Mouse (Mus musculus): ENCODE measurements at regions not wholly inside any gene's neighbourhood (a gene's known extent, or its start where the extent isn't known, plus 50 kb on each side); places are given as distances from the start of the nearest gene placed in this dataset.

DNA sequence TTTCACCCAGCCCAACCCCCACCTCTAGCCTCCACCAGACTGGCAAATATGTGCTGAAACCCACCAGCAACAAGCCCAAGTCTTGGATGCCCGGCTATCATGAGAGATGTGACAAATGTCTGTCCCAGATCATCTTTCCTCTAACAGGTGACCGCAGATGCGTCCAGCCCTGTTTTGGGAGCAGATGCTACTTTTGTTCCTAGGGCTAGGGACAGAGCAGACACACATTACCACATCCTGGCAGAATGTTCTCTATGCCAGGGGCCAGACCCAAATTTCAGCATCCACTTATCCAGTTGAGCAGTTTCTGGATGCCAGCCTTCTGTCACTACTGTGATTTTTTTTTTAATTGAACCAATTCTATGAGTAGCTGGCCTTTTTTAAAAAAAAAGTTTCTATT is 316.7 kb downstream of the Adra2a start:
- no peak for ATAC-seq (ENCODE audit: low FRiP score)
- no peak overlapping the region for H3K27ac ChIP-seq
- H3K4me3 ChIP-seq: no peak overlapping the region
- no peaks in the 10 kb centered on the region for H3K9me3 ChIP-seq
- H3K4me1 ChIP-seq (replicated peaks): no peaks in the 10 kb centered on the region
- no peak overlapping the region for H3K9ac ChIP-seq
- H3K4me2 ChIP-seq: no peak overlapping the region
- no peaks in the 10 kb centered on the region for H3K27me3 ChIP-seq
- WGBS: 86% methylated on average over 3 of the region's 3 CpGs
- no peaks in the 10 kb centered on the region for H3K36me3 ChIP-seq

DNA sequence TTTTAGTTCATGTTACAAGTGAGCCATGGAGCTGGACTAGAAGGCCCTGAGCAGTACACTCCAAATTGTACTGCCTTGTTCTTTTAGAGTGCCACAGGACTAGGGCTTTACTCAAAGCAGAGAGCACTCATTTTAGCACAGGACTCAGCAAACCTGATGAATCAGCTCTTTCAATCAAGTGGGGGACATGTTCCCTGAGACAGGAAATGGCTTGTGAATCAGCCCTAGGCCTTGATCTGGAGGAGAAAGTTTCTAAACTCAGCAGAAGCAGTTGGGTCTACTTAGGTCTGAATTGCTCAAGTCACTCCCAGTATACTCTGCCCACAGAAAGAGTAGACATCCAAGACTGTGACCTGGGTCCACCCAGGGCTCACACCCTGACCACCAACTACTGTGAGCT is 341.1 kb downstream of the Adra2a start:
- ATAC-seq (ENCODE audit: low FRiP score): no peak

DNA sequence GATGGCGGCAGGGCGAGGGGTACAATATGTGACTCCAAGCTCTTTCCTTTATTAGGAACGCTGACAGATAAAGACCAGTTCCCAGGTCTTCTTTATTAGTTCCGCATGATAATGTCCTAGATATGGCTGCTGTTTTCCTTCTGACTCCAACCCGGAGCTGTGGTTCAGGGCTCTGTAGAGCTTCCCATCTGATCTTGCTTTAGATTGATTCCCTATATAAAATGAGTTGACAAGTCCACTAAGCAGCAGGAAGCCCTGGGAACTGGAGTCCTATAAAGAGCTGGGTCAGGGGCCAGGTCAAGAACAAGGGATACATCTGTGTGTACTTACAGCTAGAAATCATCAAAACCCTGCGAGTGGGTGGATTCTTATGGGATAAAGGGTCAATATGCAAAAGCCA is 347.5 kb downstream of the Adra2a start:
- Histone ChIP-seq H3K4me3 (no peak overlapping the region), H3K27ac (no peak overlapping the region), H3K9ac (no peak overlapping the region), H3K27me3 (no peaks in the 10 kb centered on the region), H3K4me1 (replicated peaks) (no peaks in the 10 kb centered on the region), H3K9me3 (no peaks in the 10 kb centered on the region), H3K4me2 (no peak overlapping the region), H3K36me3 (no peaks in the 10 kb centered on the region)
- ATAC-seq (ENCODE audit: low FRiP score): no peak
- 65% methylated on average over 6 of the region's 6 CpGs for WGBS

More for the DNA sequence above, 341.1 kb downstream of the Adra2a start:
- no peaks in the 10 kb centered on the region for H3K27me3 ChIP-seq
- no peak overlapping the region for H3K9ac ChIP-seq
- no peak overlapping the region for H3K4me2 ChIP-seq
- no peaks in the 10 kb centered on the region for H3K9me3 ChIP-seq
- H3K36me3 ChIP-seq: no peaks in the 10 kb centered on the region
- no peak overlapping the region for H3K27ac ChIP-seq
- no peak overlapping the region for H3K4me3 ChIP-seq
- no peaks in the 10 kb centered on the region for H3K4me1 ChIP-seq (replicated peaks)

DNA sequence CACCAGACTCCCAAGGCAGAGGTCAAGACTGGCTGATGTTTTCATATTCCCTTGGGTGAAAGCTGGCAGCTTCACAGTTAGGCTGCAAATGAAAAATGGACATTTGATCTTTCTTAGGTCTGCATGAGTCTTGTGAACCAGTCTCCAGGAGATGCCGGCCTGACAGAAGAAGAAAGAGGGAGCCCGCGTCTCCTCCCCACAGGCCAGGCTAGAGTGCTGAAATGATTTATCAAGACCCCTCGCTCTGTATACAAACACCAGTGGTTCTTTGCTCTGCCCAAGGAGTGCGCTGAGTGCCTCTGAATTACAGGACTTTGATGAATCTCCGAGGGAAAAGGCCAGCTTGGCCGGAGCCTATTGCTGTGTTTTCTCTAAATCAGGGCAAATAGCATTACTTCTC is 355.7 kb downstream of the Adra2a start:
- Histone ChIP-seq H3K9ac (no peak overlapping the region), H3K36me3 (no peaks in the 10 kb centered on the region), H3K4me1 (replicated peaks) (0 out of 2 replicates have a peak, but pooled peaks cover 6% of the 10 kb centered on the region), H3K27ac (no peak overlapping the region), H3K27me3 (no peaks in the 10 kb centered on the region), H3K4me3 (no peak overlapping the region), H3K9me3 (no peaks in the 10 kb centered on the region), H3K4me2 (no peak overlapping the region)
- WGBS: 52% methylated on average over 7 of the region's 7 CpGs
- ATAC-seq (ENCODE audit: low FRiP score): no peak

DNA sequence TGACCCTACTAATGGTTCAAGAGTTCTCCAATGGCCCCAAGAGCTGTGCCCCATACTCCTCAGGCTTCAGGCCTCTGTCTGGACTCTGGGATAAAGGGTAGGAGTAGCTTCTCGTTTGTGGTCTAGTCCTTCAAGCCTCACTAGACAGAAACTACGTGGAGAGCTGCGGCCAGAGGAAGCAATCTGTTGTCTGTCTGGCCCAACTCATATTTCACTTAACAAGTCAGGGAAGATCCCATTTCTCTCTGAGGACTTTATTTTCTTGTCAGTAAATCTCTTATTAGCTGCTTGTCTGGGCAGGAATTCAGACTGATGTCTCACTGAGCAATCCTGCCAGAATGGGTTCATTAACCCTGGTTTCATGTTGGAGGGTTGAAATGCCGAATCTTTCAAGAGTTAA is 364.0 kb downstream of the Adra2a start:
- no peak for ATAC-seq (ENCODE audit: low FRiP score)
- H3K9me3 ChIP-seq: no peaks in the 10 kb centered on the region
- H3K4me1 ChIP-seq (replicated peaks): no peaks in the 10 kb centered on the region
- no peaks in the 10 kb centered on the region for H3K36me3 ChIP-seq
- H3K4me2 ChIP-seq: no peak overlapping the region
- H3K27me3 ChIP-seq: no peaks in the 10 kb centered on the region
- no peak overlapping the region for H3K9ac ChIP-seq
- WGBS: 84% methylated on average over 4 of the region's 4 CpGs
- no peak overlapping the region for H3K4me3 ChIP-seq
- H3K27ac ChIP-seq: no peak overlapping the region

DNA sequence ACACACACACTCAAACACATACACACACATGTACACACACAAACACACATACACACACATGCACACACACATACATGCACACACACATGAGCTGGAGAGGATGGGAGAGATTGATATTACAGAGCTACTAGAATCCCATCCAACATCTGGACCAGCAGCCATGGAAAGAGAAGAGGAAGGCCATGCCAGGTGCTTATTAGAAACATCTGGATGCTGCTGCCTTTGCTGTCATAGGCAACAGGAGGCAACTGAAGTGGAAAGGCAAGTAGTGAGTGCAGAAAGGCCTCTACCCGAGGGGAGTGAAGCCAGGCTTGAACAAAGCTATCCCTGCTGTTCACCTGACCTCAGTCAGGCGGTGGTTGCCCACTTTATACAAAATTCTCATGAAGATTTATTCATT is 385.1 kb downstream of the Adra2a start:
- WGBS: 57% methylated on average over 2 of the region's 2 CpGs
- H3K9ac ChIP-seq: no peak overlapping the region
- no peaks in the 10 kb centered on the region for H3K4me1 ChIP-seq (replicated peaks)
- no peaks in the 10 kb centered on the region for H3K27me3 ChIP-seq
- no peak overlapping the region for H3K27ac ChIP-seq
- peaks cover 9% of the 10 kb centered on the region; the same call in 1 of the 2 replicates for H3K9me3 ChIP-seq
- no peaks in the 10 kb centered on the region for H3K36me3 ChIP-seq
- no peak overlapping the region for H3K4me2 ChIP-seq
- ATAC-seq (ENCODE audit: low FRiP score): no peak
- H3K4me3 ChIP-seq: no peak overlapping the region

DNA sequence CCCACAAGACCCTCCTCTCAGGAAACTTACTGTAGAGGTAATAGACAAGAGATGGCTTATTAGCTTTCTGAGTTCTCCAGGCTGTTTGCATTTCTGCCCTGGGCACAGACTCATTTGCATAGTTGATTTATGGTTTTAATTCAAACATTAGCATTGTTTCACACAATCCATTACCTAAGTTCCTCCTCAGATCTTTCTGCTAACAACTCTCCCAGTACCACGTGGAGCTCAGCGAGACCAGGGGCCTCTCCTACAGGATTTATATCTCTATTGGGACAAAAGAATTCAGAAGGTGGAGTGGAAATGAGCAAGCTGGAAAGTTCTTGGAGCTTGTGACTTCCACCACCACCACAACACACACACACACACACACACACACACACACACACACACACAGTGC is 396.8 kb downstream of the Adra2a start:
- no peaks in the 10 kb centered on the region for H3K27me3 ChIP-seq
- ATAC-seq (ENCODE audit: low FRiP score): peak; percentile 17; the same call in 1 of the 2 replicates
- no peak overlapping the region for H3K4me3 ChIP-seq
- no peak overlapping the region for H3K9ac ChIP-seq
- 38% methylated on average over 2 of the region's 2 CpGs for WGBS
- H3K4me1 ChIP-seq (replicated peaks): peaks cover 6% of the 10 kb centered on the region; the same call in 1 of the 2 replicates
- H3K4me2 ChIP-seq: no peak overlapping the region
- H3K36me3 ChIP-seq: no peaks in the 10 kb centered on the region
- no peak overlapping the region for H3K27ac ChIP-seq
- H3K9me3 ChIP-seq: no peaks in the 10 kb centered on the region

DNA sequence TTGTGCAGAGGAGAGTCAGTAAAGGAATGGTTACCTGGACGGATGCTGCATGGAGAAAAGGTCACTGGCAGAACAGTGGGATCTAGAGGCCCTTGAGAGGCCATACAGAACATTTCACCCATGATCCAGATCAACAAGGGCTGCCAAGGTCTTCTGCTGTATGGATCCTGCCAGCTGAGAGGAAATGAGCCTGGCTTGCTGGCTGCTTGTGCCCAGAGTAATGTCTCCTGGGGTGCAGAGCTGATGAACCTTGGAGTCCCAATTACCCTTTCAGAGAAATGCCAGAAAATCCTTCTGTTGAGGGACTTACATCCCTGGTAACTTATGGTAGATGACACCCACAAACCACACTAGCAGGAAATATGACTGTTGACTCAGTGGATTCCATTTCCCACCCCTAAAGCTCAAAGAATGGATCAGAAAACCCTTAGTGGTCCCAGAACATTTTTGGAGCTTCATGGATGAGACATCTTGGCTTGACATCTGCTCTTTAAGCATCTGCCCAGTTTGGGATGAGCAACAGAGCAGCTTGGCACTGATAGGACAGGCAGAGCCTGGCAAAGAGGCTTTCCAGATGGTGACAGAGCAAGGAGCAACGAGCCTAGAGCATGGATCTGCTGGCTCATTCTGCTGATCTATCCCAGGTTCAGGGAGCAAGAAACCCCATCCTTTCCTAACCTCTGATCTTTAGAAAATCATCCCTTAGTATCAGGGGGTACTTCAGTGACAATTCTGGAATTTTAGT is 416.6 kb downstream of the Adra2a start:
- Histone ChIP-seq H3K27ac (no peak overlapping the region), H3K4me3 (no peak overlapping the region), H3K4me1 (replicated peaks) (no peaks in the 10 kb centered on the region), H3K4me2 (no peak overlapping the region), H3K9me3 (no peaks in the 10 kb centered on the region), H3K36me3 (no peaks in the 10 kb centered on the region), H3K9ac (no peak overlapping the region), H3K27me3 (no peaks in the 10 kb centered on the region)
- ATAC-seq (ENCODE audit: low FRiP score): no peak
- WGBS: 80% methylated on average over 2 of the region's 2 CpGs

DNA sequence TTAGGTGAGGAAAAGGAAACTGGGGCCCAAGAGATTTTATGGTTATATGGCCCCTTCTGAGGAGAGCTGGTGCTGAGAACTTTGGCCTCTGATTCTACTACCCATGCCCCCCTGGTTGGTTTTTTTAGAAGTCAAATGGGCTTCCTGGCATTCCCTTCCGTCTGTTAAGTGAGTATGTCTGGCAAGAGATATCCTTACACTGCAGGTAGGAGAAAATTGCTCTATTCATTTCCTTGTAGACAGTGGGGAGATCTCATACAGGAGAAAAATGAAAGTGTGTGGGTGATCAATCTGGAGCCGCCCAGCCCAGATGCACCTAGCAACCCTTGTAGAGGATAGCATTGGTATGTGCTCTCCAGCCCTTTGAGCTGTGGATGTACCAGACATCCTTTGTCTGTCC is 418.5 kb downstream of the Adra2a start:
- no peaks in the 10 kb centered on the region for H3K36me3 ChIP-seq
- H3K27ac ChIP-seq: no peak overlapping the region
- no peaks in the 10 kb centered on the region for H3K9me3 ChIP-seq
- H3K9ac ChIP-seq: no peak overlapping the region
- ATAC-seq (ENCODE audit: low FRiP score): no peak
- no peak overlapping the region for H3K4me2 ChIP-seq
- no peaks in the 10 kb centered on the region for H3K27me3 ChIP-seq
- 80% methylated on average over 2 of the region's 2 CpGs for WGBS
- H3K4me1 ChIP-seq (replicated peaks): no peaks in the 10 kb centered on the region
- H3K4me3 ChIP-seq: no peak overlapping the region

DNA sequence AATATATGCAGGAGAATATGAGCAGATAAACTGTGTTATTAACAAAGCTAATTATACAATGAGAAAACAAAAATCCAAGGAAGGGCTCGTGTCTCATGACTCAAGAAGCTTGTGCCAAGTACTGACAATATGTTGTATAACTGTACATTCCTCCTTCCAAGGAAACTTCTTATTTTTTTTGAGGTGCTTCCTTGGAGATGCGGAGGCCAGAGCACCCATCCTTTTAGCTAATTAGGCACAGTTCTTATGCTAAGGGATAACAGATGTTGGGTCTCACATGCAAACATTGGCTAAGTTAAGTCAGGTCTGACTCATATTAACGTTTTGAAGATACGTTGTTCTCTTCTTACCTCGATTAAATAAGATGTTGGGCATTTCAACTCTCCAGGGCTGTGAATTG is 426.1 kb downstream of the Adra2a start:
- Histone ChIP-seq H3K36me3 (no peaks in the 10 kb centered on the region), H3K9me3 (no peaks in the 10 kb centered on the region), H3K9ac (no peak overlapping the region), H3K4me2 (no peak overlapping the region), H3K4me1 (replicated peaks) (no peaks in the 10 kb centered on the region), H3K27me3 (no peaks in the 10 kb centered on the region), H3K4me3 (no peak overlapping the region), H3K27ac (no peak overlapping the region)
- WGBS: 77% methylated on average over 5 of the region's 5 CpGs
- ATAC-seq (ENCODE audit: low FRiP score): no peak

DNA sequence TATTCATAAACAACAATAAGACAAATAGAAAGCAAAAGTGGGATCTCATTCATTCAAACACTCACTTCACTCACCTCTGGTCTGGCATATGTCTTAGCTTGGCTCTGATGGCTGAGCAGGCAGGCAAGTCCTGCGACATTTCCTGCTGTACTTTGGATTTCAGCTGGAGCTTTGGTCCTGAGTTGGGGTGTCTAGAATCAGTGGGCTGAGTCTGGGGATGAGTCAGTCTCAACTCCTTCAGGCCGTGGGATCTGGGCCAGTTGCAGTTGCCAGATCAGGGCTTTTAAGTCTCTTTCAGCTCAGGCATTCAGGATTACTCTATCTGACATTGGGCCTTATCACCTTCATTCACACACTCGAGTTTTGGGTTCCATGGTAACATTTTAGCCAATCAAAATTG is 454.1 kb downstream of the Adra2a start:
- no peak for ATAC-seq (ENCODE audit: low FRiP score)

DNA sequence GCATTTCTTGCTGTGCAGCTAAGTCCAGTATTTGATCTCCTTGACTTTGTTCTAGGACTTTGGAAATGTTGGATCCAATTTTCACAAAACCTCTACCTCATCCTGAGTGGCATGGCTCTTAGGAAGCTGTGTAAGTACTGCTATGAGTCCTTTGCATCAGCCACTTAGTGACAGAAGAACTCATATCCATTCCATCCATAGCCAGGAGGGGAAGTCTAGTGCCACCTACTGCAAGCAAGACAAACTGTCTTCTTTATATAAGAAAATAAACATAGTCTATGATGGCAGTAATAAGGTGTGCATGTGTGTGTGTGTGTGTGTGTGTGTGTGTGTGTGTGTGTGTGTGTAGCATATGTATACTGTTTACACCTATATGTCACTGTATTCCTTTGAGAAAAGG is 489.9 kb downstream of the Adra2a start:
- H3K4me3 ChIP-seq: no peak overlapping the region
- no peak overlapping the region for H3K27ac ChIP-seq
- no peaks in the 10 kb centered on the region for H3K4me1 ChIP-seq (replicated peaks)
- no peaks in the 10 kb centered on the region for H3K27me3 ChIP-seq
- no peak overlapping the region for H3K4me2 ChIP-seq
- H3K9me3 ChIP-seq: no peaks in the 10 kb centered on the region
- no peaks in the 10 kb centered on the region for H3K36me3 ChIP-seq
- H3K9ac ChIP-seq: no peak overlapping the region
- no peak for ATAC-seq (ENCODE audit: low FRiP score)

More for the DNA sequence above, 454.1 kb downstream of the Adra2a start:
- no peaks in the 10 kb centered on the region for H3K4me1 ChIP-seq (replicated peaks)
- no peak overlapping the region for H3K4me3 ChIP-seq
- no peaks in the 10 kb centered on the region for H3K27me3 ChIP-seq
- H3K4me2 ChIP-seq: no peak overlapping the region
- no peak overlapping the region for H3K9ac ChIP-seq
- no peaks in the 10 kb centered on the region for H3K9me3 ChIP-seq
- WGBS: 74% methylated on average over 3 of the region's 3 CpGs
- H3K27ac ChIP-seq: no peak overlapping the region
- H3K36me3 ChIP-seq: no peaks in the 10 kb centered on the region

DNA sequence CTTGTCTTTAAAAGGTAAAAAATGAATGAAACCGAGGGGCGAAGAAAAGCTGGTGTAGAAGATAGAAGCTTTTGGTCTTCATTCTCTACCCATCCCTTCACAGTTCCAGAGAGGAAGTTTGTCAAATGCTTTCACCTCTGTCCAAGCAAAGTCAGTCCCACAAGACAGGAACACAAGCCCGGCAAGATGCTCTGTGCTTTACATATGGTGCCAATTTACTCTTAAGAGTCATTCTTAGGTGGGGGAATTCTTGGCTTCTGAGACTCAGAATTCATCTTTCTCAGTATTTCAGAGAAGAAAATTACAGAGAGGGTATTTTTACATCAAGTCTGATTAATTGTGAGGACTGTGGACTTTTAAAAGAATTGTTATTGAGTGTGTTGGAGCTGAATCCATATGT is 511.4 kb downstream of the Adra2a start:
- Histone ChIP-seq H3K4me1 (replicated peaks) (no peaks in the 10 kb centered on the region), H3K9ac (no peak overlapping the region), H3K27me3 (no peaks in the 10 kb centered on the region), H3K36me3 (no peaks in the 10 kb centered on the region), H3K4me3 (no peak overlapping the region), H3K9me3 (0 out of 2 replicates have a peak, but pooled peaks cover 4% of the 10 kb centered on the region), H3K27ac (no peak overlapping the region), H3K4me2 (no peak overlapping the region)
- WGBS: 95% methylated on average over 3 of the region's 3 CpGs
- ATAC-seq (ENCODE audit: low FRiP score): no peak
